Mouse (Mus musculus) myocyte (in vitro differentiated cells): ENCODE results near the gene Sulf2.

ENCODE experiments used
- POLR2A ChIP-seq: IDR thresholded peaks from one replicate; pipeline ENCODE4 v1.6.1; 2011; ENCODE audit warnings: low read depth, mild to moderate bottlenecking, control low read depth, moderate library complexity; ENCODE audit not compliant: insufficient read length
- TCF3 ChIP-seq: IDR thresholded peaks from one replicate; pipeline ENCODE4 v1.6.1; 2011; ENCODE audit warnings: low read depth, control low read depth; ENCODE audit not compliant: insufficient read length

- TF ChIP-seq POLR2A (no peak), TCF3 (no peak)
These were observed 47.6 kb downstream of the Sulf2 start for GRCm38 (mm10) chr2:166107911-166108310.
